Mouse (Mus musculus) megakaryocyte progenitor cell, adult 5-6 weeks (primary cell): ENCODE measurements around the gene Sypl2. TPM values are rescaled to one million over a fixed set of nuclear protein-coding genes. Genes with fewer than 3 reads are reported as not detected.
"Not testable (repeated sequence)": the region's sequence is repeated elsewhere in the genome, so short reads cannot be mapped to it uniquely, and the experiment has no call there.

ENCODE experiments used
- ATAC-seq: replicated peaks from 2 replicates; pipeline ENCODE4 v1.8.0; 2016; ENCODE audit warnings: mild to moderate bottlenecking, moderate TSS enrichment, inconsistent platforms; ENCODE audit not compliant: poor library complexity
- total RNA-seq, 2 experiments: library from RNA; stranded (forward) in 1 of 2; stranded (reverse) in 1 of 2; fragments of 157-497, 149-512 nt in 1 of 2; fragments of 200-1000 nt in 1 of 2; gene quantifications; 2 replicates each; pipeline versions ENCODE4 v1.2.3 to v1.2.4; 2015 to 2017

Sypl2 gene
- total RNA-seq (2015) (not detected in 2 replicates), total RNA-seq (2017) (not detected in 2 replicates)

DNA sequence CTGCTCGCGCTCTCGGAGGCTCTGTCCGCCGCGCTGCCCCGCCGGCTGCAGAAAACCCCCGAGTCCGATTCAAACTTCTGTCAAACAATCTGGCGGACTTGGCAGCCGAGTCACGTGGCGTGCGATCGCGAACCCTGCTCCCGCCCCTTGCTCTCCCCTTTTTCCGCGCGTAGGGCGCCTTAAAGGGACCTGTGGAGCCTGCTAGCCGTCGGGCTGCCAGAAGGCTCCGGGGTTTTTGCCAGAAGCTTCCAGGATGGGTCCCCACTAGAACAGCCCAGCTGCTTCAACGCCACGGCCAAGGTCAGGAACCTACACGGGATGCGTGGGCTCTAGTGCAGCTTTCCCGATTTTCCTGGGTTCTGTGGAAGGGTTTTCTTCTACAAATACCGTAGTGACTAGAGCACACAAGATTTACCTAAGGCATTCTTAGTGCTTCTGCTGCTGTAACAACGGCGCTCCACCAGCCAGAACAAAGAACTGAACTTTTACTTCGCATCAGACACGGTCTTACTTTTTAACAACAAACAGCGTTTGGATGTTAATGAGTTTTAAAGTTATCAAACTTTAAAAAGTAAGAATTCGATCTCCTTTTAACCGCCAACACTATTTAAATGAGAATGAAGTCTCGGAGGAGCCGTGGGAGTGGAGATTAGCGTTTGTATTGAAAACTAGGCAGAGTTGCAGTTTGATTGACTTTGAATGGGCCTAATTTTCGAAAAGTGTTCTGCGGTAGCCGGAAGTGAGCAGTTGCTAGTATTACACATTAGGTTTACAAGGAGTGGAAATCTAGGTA lies at the start of gene Sypl2:
Sypl2 (minus strand) TSS at position 91 of the 793 bp plus-strand sequence.
- peak; percentile 64 for ATAC-seq

DNA sequence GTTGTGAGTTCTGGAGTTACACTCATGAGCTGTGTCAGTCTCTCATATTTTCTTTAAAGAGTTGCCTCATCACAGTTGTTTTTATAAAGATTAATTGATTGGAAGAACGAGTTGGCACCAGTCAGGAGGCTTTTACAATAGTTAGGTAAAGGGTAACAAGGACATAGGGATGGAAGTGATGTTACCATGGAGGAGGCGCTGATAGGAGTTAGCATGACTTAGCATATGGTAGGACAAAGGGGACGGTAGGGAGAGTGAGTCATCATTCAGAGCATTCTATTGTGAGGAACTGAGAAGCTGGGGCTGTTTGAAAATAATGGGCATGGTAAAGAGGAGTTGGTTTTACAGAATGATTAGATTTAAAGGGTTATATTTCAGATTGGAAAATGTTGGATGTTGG lies 32.9 kb upstream of the Sypl2 start:
- ATAC-seq, result peak; percentile 25; the same call in 1 of the 2 replicates

DNA sequence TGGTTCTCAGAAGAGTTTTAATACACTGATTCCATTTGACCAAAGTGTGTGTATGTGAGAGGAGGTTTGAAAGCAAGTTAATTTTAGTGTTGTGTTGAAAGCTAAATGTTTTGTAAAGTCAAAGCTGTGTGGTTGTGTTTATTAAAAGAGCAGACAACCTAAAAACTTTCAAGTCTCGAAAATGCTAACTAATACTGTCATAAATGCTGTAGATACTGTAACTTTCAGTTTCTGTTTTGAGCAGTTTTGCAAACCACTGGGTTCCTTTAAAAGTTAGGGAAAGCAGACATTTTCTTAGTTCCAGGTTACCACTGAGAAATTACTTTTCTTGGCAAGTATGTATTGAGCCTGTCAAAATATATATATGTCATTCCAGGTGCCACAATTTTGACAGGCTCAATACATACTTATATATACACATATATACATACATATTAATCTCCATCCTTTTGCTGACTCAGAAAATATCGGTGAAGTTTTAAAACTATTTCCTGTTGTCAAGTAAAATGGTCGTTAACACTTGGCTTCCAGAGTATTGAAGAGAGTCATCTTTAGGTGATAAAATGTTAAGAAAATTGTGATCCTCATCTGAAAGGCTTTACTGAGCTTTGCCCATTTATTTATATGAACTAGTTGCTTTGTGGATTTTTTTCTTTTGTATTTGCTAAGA lies 31.5 kb upstream of the Sypl2 start:
- ATAC-seq, result no peak

DNA sequence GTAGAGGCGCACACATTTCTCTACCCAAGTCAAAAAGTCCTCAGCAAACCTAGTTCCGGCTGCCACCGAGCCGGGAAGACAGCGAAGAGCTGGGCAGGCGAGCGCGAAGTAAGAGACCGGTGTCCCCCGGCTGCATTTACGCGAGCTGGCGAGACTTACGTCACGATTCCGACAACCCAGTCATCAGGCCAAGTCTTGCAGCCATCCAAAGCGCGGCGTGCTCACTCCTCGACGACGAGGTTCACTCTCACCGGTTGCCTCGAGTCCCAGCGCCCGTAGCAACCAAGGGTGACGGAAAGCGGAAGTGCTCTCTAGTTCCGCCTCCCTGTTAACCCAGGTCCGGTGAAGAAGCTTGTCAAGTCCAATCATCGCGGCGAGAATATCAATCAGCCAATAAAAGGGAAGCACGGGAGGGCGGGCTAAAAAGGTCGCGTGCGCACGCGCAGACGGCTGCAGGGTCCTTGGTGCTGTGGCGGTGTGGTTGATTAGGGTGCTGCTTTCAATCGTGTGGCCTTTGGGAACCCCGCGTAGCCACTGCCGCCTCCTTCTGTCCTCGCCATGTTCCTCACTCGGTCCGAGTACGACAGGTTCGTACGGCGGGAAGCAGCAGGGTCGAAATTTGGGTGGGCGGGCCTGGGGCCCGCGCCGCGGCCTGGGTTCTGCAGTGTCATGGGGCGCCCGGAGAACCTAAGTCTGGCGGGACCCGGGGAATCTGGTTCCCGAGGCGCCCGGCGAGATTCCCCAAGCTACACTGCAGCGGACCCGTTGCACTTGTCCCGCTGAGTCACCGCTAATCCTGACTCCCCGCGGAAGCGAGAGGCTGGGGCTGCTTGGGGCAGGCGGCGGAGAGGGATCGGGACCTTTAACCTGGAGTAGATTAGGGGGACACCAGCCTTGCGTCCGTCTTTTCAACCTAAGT lies 30.5 kb upstream of the Sypl2 start, which contains the start of gene Psma5:
Psma5 (plus strand) TSS at position 208 of the 919 bp plus-strand sequence.
- ATAC-seq, result peak; percentile 98

DNA sequence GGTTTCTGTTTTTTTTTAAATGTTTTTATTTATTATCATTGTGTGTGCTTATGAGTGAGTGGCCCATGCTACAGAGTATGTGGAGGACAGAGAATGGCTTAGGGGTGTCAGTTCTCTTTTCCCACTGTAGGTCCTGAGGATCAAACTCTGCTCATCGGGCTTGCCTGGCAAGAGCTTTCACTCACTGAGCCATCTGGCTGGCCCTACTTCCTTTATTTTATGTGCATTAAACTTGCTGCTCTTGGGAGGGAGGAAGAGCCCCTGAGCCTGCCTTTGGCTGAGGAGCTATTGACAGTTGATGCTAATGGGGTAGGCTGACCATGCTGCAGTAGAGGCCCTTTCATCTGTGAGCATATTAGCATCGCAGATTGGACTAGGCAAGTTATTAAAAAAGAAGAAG lies 20.4 kb upstream of the Sypl2 start:
- no peak for ATAC-seq

DNA sequence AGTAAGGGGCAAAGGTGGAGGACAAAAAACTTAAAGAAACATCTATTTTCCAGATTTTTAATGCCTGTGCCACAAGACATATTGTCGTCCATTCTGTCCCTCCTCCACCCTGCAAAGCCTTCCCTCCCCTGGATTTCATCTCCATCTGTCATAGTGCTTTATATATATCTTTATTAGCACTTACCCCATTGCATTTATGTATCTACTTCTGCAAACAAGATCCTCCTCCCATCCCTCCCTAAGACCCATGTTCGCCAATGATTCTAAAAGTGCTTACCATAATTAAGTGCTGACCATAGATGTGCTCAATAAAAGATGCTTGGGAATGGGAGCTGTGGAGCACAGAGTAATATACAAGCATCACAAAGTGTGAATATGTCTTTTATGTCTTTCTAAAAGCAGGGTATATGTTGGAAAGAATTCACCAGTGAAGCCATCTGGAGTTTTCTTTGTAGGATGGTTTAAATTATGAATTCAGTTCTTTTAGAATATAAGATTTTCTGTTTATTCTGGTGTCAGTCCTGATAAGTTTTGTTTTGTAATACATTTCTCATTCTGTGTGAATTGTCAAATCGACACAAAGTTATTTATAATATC lies 14.9 kb upstream of the Sypl2 start:
- ATAC-seq, result no peak

DNA sequence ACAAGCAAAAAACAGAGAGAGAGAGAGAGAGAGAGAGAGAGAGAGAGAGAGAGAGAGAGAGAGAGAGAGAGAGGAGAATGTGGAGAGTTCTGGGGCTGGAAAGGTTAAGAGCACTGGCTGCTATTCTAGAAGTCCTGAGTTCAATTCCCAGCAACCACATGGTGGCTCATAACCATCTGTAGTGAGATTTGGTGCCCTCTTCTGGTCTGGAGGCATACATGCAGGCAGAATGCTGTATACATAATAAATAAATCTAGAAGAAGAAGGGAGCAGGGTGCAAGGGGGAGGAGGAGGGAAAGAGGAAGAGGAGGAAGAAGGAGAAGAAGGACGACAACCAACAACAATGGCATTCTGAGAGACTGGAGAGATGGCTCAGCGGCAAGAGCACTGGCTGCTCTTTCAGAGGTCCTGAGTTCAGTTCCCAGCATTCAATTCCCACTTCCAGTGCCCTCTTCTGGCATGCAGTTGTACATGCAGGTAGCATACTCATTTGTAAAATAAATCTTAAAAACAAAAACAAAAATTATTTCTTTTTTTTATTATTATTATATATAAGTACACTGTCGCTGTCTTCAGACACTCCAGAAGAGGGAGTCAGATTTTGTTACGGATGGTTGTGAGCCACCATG lies 11.1 kb upstream of the Sypl2 start:
- ATAC-seq, result not testable (repeated sequence)

DNA sequence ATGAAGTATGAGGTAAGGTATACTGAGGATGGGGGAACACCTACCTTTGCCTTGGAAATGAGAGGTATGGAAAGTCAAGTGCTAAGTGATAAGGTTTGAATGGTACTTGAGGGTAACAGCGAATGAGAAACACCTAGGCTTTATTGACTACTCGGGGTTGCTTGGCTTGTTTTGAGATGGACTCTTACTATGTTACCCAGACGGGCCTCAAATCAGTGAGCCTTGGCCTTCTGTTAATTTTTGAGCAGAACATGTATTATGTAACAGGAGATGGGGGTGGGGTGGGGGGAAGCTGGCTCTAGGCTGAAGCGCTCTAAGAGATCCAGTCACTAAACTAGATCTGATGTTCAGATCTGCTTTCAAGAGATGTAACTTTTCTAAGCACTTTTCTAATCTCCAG lies 5.2 kb upstream of the Sypl2 start:
- no peak for ATAC-seq

DNA sequence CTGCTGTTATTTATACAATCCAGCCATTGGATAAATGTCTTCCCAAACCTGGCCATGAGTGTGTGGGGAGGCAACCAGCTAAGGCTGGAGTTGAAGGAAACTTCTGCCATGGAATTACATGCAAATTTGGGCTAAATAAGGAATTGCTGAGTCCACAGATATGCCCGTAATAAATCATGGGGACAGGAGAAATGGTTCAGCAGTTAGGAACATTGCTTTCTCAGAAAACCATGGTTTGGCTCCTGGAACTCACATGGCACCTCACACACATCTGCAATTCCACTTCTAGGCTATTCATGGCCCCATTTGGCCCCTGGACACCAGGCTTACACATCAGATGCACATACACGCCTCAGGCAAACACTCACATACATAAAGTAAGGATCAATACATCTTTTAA lies 1.1 kb upstream of the Sypl2 start:
- ATAC-seq, result no peak

DNA sequence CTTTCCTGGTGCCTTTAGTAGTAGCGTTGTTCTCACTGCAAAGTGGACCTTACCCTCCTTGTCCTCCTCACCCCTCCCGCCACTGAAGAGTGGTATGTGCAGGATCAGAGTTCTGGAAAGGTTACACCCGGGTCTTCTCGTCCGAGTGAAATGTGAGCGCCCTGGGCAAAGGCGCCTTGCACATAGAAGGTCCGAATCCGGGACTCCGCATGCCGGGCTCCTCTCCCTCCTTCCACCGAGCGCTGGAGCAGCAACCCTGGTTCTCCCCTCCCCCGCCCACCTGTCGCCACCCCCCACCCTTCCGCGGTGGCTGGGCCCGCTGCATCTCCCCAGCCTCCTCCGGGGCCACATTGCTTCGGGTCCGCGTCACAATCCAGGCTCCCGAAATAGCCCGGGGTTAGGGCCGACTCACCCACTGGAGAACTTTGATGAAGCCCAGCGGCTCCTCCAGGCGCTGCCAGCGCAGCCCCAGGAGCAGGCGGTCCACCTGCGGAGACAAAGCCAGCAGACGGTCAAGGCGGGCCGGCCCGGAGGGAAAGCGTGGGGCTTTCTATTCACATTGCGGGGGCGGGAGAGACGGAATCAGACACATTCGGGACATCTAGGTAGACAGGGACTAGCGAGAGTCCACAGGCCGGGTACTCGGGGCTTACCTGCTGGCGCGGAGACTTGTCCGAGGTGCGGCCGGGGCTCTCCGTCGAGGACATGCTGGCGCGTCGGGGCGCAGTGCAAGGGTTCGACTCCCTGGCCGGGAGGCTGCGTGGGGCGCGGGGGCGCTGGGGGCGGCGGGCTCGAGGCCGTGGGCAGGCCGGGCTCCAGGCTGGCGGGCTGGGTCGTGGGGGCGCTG lies 514 bp downstream of the Sypl2 start:
- ATAC-seq, result no peak

DNA sequence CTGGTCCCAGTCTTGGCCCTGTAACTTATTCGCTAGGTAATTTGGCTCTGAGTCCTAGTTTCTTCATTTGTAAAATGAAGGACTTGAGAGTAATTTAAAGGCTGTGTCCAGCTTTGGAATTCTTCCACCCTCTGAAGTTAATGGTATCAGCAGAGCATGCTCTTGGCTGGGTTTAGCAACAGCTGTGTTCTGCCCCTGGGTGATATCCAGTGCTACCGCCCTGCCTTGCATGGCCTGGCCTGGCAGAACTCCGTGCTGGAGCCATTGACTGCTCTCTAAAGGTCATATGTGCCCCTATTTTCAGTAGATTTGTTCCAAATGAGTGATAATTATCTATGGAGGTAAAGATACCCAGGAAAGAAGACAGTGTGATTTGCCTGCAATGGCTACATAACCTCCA lies 5.8 kb downstream of the Sypl2 start:
- ATAC-seq, result no peak

DNA sequence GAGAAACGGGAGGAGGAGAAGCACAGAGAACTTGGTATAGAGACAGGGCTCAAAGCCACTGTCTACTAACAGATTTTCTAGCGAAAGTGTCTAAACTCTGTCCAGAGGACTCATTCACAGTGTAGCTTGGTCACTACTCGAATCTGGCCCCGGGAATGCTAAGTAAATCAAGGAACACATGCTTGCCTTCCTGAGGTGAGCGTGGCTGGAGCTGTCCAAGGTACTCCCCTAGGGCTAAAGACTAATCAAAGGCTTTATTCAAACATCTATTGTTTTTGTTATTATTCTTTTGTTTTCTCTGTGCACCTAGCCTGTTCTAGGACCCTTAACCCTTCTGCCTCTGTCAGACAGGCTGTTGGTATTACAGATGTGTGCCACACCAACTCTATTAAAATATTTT lies 11.7 kb downstream of the Sypl2 start:
- ATAC-seq, result no peak

DNA sequence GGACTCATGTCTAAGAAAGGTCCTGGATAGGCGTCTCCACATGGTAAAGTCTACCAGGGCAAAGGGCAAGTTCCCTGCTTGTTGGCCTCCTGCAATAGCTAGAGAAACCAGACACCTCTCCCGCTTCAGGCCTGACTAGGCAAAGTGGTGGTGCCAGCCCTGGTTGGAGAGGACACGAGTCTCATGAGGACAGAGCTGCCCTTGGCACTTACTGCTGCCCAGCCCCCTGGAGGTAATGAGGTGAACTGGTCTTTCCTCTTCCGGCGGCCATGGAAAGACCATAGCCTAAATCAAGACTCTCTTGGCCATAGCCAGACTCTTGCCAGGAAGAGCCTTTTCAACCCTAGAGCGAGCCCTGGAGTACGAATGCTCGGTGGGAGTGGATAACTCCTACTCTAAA lies 14.0 kb downstream of the Sypl2 start:
- ATAC-seq, result no peak

DNA sequence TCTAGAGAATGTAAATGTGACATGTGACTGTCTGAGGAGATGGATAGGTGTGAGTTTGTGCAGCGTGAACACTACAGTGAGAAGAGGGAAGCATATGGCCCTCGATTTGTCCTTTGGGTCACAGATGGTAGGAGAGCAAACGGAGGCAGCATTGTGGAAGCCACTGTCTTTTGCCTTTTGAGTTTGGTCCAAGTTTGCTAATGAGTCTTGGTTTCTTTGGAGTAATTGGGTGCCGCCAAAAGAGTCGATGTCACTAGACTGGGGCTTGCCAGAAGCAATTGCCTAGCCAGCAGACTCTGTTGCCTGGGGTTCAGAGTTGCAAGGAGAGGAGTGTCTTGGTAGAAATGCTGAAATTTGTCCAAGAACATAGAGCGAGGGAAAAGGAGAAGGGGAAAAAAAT lies 14.6 kb downstream of the Sypl2 start:
- ATAC-seq, result no peak

DNA sequence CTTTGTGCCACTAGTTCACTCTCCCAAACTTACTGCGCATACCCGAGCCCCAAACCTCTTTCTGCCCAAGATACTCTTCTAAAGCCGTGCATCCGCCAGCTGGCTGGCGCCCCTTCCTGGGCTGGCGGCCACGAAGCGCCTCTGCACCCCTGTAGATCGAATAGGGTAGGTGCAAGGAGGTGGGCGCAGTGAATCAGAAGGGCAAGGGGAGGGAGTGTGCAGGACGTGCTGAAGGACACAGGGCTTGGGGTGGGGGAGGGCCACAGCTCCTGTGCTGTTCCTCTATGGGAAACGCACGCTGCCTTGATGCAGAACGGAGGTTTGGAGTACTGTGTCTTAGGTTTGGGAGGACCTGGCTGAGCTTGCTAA lies 15.7 kb downstream of the Sypl2 start, which contains the start of gene Atxn7l2:
Atxn7l2 (minus strand) TSS at position 164 of the 369 bp plus-strand sequence.
- ATAC-seq, result peak; percentile 68

DNA sequence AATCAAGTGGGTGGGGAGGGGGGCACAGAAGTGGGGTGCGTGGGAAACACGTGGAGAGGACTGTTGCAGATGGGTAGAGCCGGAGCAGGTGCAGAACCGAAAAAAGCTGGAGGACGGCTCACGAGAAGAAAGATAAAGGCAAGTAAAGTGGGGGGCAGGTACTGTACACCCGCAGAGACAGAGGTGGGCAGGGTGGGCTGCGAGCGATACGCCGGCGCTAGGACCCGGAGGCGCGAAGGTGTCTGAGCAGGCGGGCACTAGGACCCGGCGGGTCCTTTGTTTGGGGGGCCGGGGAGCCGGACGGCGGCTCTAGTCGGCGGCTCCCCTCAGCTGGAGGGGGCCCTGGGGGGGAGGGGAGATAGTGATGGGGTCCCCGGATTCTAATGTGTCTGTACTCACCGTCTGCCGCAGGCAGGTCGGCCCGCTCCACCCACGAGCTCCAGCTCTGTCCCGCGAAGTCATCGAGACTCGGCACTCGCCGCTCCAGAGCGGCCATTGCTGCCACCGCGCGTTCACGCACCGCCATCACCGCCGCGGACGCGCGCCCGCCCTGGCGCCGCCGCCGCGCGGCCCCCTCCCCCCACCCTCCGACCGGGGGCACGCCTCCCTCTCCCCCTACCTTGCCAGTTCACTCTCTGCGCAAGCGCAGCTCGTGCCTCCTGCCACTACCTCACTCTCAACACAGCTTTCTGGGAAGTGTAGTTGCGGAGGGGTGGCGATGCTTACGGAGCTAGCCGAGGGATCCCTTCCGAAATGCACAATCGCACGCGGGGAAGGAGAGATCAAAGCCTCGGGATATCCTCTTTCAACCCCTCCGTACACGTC lies 16.3 kb downstream of the Sypl2 start:
- peak; percentile 89 for ATAC-seq

DNA sequence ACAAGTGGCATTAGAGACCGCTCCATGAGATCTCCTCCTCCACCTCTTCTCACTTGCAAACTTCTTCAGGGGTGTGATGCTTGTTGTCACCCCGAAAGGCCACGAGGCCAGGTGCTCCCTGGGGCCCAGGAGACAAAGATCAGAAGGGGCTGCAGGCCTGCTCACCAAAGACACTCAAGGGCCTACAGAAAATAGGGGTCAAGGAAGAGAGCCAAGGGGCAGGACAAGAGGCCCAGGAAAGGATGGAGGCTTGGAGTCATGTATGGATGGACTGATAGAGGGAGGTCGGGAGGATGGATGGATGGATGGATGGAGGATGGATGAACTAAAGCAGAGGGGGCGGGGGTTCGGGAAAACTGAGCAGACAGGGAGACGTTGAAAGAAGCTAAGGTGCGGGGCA lies 16.9 kb downstream of the Sypl2 start:
- no peak for ATAC-seq

DNA sequence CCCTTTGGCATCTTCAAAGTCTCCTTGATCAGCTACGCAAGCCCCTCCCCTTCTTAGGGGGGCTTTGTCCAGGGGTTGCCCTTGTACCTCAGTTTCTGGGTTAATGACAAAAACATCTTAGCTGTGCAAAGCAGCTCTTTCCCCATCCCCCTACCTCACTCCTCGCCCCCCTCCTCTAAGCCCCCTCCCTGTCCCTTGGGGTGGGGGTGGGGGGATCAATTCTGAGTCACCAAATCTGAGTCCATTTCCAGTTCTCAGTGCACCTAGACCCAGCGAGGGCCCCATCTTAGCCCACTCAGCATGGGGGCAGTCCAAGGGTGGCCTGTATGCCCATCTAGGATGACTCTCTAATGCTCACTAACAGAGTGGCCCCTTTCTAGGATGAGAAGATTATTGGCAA lies 17.4 kb downstream of the Sypl2 start:
- no peak for ATAC-seq
